Mouse (Mus musculus): ENCODE data around the gene Eif2ak1. TPM values are rescaled to one million over a fixed set of nuclear protein-coding genes. Genes with fewer than 3 reads are reported as not detected.

Eif2ak1 gene
- total and polyA plus RNA-seq, 2 experiments from 2014 or later = 28.0 to 36.8 TPM

DNA sequence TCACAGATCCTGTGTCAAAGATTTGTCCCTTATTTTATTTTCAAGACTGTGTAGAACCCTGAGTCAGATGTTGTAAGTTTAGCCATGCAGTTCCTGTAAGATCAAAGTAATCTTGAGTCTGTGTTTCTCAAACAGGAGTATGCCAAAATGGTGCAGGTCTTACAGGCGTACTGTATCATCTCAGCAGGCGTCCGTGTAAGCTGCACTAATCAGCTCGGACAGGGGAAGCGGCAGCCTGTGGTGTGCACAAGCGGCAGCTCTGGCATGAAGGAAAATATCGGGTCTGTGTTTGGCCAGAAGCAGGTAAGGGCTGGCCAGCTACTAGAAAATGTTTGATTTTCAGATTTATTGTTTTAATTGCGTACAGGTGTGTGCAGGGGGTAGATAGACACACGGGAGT is 98.6 kb downstream of the Eif2ak1 start:
- Histone ChIP-seq H3K4me2 (ENCODE audit: low read depth) (no peak overlapping the region), H3K27ac (ENCODE audit: low read depth, low read length) (no peak overlapping the region), H3K4me3 (ENCODE audit: low read depth, low read length) (no peak overlapping the region), H3K36me3 (ENCODE audit: insufficient read depth) (peaks cover 52% of the 10 kb centered on the region), H3K9me3 (ENCODE audit: low read length) (no peaks in the 10 kb centered on the region), H3K9ac (no peak overlapping the region), H3K27me3 (ENCODE audit: insufficient read depth, low read length) (no peaks in the 10 kb centered on the region), H3K4me1 (ENCODE audit: insufficient read depth) (no peaks in the 10 kb centered on the region)
- no peak for DNase-seq
- 93% methylated on average over 9 of the region's 9 CpGs for WGBS
- TF ChIP-seq CTCF (IDR thresholded peaks at IDR 0.05; ENCODE audit: low read depth) = no peak
- ATAC-seq = no peak

DNA sequence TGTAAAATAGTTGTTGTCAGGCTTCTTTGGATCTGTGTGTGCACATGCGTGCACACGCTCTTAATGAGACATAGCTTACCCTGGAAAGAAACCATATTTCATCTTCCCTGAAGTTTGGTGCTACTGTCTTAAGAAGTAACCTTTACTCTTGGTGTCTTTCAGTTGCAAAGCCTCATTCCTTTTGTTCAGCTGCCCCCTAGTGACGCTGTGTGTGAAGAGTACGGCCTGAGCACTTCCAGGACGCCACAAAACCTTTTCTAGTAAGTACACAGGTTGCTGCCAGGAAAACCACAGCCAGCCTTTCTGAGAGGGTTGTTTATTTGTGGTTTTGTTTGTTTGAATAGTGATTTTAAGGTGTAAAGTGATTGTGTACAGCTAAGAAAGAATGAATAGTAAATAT is 99.8 kb downstream of the Eif2ak1 start:
- Histone ChIP-seq H3K4me1 (ENCODE audit: insufficient read depth) (no peaks in the 10 kb centered on the region), H3K36me3 (ENCODE audit: insufficient read depth) (peaks cover 59% of the 10 kb centered on the region), H3K27me3 (ENCODE audit: insufficient read depth, low read length) (no peaks in the 10 kb centered on the region), H3K4me2 (ENCODE audit: low read depth) (no peak overlapping the region), H3K9ac (no peak overlapping the region), H3K9me3 (ENCODE audit: low read length) (no peaks in the 10 kb centered on the region), H3K27ac (ENCODE audit: low read depth, low read length) (no peak overlapping the region), H3K4me3 (ENCODE audit: low read depth, low read length) (no peak overlapping the region)
- WGBS = 46% methylated on average over 5 of the region's 5 CpGs
- DNase-seq (peak; percentile 51), ATAC-seq (no peak)
- TF ChIP-seq CTCF (IDR thresholded peaks at IDR 0.05; ENCODE audit: low read depth) = peak; percentile 55

DNA sequence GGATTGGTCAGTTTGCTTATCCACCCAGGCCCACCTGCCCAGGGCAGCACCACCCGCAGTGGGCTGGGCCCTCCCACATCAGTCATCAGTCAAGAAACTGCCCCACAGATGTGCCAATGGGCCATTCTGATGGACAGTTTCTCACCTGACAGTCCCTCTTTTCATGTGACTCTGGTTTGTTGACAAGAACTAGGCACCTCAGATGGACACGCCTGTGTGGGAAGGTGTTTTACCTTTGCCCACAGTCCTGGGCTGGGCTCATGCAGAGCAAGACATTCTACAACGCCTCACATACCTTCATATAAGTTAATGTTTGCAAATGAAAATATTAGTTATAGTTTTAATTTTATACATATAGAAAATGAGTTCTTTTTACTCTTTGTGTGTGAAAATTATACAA is 100.5 kb downstream of the Eif2ak1 start:
- Histone ChIP-seq H3K4me1 (ENCODE audit: insufficient read depth) (no peaks in the 10 kb centered on the region), H3K4me3 (ENCODE audit: low read depth, low read length) (no peak overlapping the region), H3K4me2 (ENCODE audit: low read depth) (no peak overlapping the region), H3K9me3 (ENCODE audit: low read length) (no peaks in the 10 kb centered on the region), H3K27ac (ENCODE audit: low read depth, low read length) (no peak overlapping the region), H3K36me3 (ENCODE audit: insufficient read depth) (peaks cover 63% of the 10 kb centered on the region), H3K9ac (no peak overlapping the region), H3K27me3 (ENCODE audit: insufficient read depth, low read length) (no peaks in the 10 kb centered on the region)
- TF ChIP-seq CTCF (IDR thresholded peaks at IDR 0.05; ENCODE audit: low read depth) = no peak
- ATAC-seq (no peak), DNase-seq (no peak)
- 97% methylated on average over 3 of the region's 3 CpGs for WGBS

DNA sequence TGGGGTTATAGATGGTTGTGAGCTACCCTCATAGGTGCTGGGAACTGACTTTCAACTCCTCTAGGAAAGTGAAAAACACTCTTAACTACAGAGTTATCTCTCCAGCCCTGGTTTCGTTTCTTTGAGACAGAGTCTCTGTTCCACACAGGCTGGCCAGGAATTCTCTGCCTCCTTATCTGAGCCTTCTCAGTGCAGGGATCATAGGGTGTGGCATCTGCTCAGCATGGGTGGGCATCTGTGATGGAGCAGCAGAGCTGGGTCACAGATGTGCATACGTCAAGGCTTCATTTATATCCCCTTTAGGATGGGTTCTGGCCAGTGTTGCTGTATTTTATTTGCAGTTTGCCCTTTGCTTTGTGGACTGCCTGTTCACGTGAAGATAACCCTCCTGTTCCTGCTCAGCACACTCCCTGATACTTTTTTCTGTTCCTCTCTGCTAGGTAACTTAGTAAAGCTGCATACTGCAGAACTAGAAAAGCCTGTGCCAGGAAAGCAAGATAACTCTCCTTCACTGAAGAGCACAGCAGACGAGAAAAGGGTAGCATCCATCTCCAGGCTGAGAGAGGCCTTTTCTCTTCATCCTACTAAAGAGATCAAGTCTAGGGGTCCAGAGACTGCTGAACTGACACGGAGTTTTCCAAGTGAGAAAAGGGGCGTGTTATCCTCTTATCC is 107.3 kb downstream of the Eif2ak1 start:
- DNase-seq (no peak), ATAC-seq (no peak)
- no peak for TF ChIP-seq CTCF (IDR thresholded peaks at IDR 0.05; ENCODE audit: low read depth)
- no peak overlapping the region for H3K27ac ChIP-seq (ENCODE audit: low read depth, low read length)
- no peak overlapping the region for H3K4me3 ChIP-seq (ENCODE audit: low read depth, low read length)
- H3K9ac ChIP-seq = no peak overlapping the region
- no peaks in the 10 kb centered on the region for H3K4me1 ChIP-seq (ENCODE audit: insufficient read depth)
- H3K9me3 ChIP-seq (ENCODE audit: low read length) = no peaks in the 10 kb centered on the region
- H3K4me2 ChIP-seq (ENCODE audit: low read depth) = no peak overlapping the region
- H3K27me3 ChIP-seq (ENCODE audit: insufficient read depth, low read length) = no peaks in the 10 kb centered on the region
- peaks cover 79% of the 10 kb centered on the region for H3K36me3 ChIP-seq (ENCODE audit: insufficient read depth)
- WGBS = 94% methylated on average over 6 of the region's 6 CpGs

DNA sequence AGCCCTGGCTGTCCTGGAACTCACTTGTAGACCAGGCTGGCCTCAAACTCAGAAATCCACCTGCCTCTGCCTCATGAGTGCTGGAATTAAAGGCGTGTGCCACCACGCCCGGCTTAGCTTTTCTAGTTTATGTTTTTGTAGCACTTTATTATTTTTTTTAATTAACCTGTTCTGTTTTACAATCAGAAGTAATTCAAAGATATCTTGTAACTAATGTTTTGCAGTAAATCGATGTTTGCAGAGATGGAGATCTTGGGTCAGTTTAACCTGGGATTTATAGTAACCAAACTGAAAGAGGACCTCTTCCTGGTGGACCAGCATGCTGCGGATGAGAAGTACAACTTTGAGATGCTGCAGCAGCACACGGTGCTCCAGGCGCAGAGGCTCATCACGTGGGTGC is 110.3 kb downstream of the Eif2ak1 start, which contains the start of gene Gm42421:
Gene Gm42421, plus strand, starts transcription at position 301 of the 400 bp plus-strand sequence.
- no peak within 1 kb of the TSS for H3K4me2 ChIP-seq (ENCODE audit: low read depth)
- no peak within 1 kb of the TSS for H3K9ac ChIP-seq
- DNase-seq = no peak
- no peaks in the 10 kb centered on the region for H3K27me3 ChIP-seq (ENCODE audit: insufficient read depth, low read length)
- WGBS = 96% methylated on average over 8 of the region's 8 CpGs
- H3K36me3 ChIP-seq (ENCODE audit: insufficient read depth) = peaks cover 76% of the 10 kb centered on the region
- no peak for TF ChIP-seq CTCF (IDR thresholded peaks at IDR 0.05; ENCODE audit: low read depth)
- H3K9me3 ChIP-seq (ENCODE audit: low read length) = no peaks in the 10 kb centered on the region
- H3K4me1 ChIP-seq (ENCODE audit: insufficient read depth) = no peaks in the 10 kb centered on the region
- ATAC-seq = no peak
- H3K4me3 ChIP-seq (ENCODE audit: low read depth, low read length) = no peak within 1 kb of the TSS
- H3K27ac ChIP-seq (ENCODE audit: low read depth, low read length) = no peak within 1 kb of the TSS

DNA sequence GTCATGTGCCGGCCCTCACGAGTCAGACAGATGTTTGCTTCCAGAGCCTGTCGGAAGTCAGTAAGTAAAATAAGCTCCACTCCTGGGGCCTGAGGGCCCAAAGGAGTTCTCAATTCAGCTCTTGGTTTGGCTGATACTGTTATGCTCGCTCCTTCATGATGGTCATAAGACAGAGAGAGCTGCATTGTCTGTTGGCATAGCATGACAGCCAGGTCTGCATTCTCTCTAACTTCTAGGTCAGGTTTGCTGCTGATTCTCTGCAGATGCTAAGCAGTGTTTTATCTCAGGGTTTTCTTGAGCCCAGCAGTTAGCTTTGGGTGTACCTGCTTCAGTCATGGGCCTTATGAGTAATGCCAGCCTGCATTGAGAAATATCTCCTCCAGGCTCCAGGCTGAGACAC is 111.7 kb downstream of the Eif2ak1 start:
- no peaks in the 10 kb centered on the region for H3K4me1 ChIP-seq (ENCODE audit: insufficient read depth)

DNA sequence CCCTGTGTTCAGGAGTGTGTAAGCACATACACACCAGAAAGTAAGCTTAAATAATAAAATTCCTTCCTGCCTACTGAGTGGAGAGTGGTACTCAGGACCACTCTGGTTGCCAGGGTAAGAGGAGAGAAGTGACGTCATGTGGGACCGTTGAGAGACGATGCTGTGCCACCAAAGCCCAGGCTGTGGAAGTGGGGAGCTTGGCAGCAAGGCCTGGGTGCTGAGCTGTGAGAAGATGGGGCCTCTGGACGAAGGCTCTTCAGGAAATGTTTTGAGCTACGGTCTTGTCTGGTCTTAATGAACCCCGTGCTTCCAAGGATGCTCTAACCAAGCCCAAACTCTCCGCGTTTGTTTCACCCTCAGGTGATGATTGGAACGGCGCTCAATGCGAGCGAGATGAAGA is 113.1 kb downstream of the Eif2ak1 start:
- no peak for TF ChIP-seq CTCF (IDR thresholded peaks at IDR 0.05; ENCODE audit: low read depth)
- WGBS = 96% methylated on average over 12 of the region's 12 CpGs
- no peaks in the 10 kb centered on the region for H3K4me1 ChIP-seq (ENCODE audit: insufficient read depth)
- H3K27me3 ChIP-seq (ENCODE audit: insufficient read depth, low read length) = no peaks in the 10 kb centered on the region
- H3K9me3 ChIP-seq (ENCODE audit: low read length) = no peaks in the 10 kb centered on the region
- peaks cover 52% of the 10 kb centered on the region for H3K36me3 ChIP-seq (ENCODE audit: insufficient read depth)
- H3K4me3 ChIP-seq (ENCODE audit: low read depth, low read length) = no peak overlapping the region
- no peak overlapping the region for H3K27ac ChIP-seq (ENCODE audit: low read depth, low read length)
- DNase-seq (no peak), ATAC-seq (no peak)
- no peak overlapping the region for H3K4me2 ChIP-seq (ENCODE audit: low read depth)
- H3K9ac ChIP-seq = no peak overlapping the region

More for the DNA sequence above, 111.7 kb downstream of the Eif2ak1 start:
- ATAC-seq (no peak), DNase-seq (no peak)
- WGBS = 93% methylated on average over 4 of the region's 4 CpGs
- no peak overlapping the region for H3K27ac ChIP-seq (ENCODE audit: low read depth, low read length)
- H3K27me3 ChIP-seq (ENCODE audit: insufficient read depth, low read length) = no peaks in the 10 kb centered on the region
- no peaks in the 10 kb centered on the region for H3K9me3 ChIP-seq (ENCODE audit: low read length)
- H3K36me3 ChIP-seq (ENCODE audit: insufficient read depth) = peaks cover 66% of the 10 kb centered on the region
- no peak overlapping the region for H3K9ac ChIP-seq
- TF ChIP-seq CTCF (IDR thresholded peaks at IDR 0.05; ENCODE audit: low read depth) = no peak
- H3K4me3 ChIP-seq (ENCODE audit: low read depth, low read length) = no peak overlapping the region
- no peak overlapping the region for H3K4me2 ChIP-seq (ENCODE audit: low read depth)

All from forebrain, postnatal 0 days (tissue).